Mouse (Mus musculus): ENCODE data around the gene Sh3gl2.
A peak's percentile ranks its signal among the peaks of the same experiment; 100 is the strongest.

Sh3gl2 gene

DNA sequence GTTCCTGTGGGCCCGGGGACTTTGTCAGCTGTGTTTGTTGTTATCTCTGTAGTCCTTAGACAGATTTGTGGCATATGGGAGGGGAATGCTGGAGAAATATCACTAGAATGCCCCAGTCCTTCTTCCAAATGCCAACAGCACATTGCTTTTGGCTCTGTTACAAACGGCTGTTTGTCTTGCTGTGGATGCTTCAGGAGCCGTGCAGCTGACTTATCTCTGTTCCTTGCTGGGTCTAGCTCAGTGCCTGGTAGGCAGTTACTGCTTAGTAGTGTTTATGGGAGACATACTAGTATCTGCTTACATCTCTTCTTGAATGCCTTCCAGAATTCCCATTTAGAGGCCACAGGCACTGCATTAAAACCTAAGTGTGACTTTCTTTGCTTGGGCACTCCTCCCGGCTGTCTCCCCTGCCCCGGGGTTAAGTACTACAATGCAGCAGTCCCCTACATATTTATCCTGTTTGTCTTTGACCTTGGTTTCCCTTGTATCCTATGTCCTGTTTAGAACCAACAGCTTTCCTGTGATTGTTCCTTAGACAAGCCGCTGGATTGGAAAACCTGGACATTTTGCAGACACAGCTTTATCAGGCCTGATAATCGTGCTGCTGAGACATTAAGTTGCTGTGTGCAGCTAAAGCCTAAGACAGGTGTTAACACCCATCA, 101.1 kb downstream of the Sh3gl2 start:
- DNase-seq (ENCODE audit: low spot score): no peak

DNA sequence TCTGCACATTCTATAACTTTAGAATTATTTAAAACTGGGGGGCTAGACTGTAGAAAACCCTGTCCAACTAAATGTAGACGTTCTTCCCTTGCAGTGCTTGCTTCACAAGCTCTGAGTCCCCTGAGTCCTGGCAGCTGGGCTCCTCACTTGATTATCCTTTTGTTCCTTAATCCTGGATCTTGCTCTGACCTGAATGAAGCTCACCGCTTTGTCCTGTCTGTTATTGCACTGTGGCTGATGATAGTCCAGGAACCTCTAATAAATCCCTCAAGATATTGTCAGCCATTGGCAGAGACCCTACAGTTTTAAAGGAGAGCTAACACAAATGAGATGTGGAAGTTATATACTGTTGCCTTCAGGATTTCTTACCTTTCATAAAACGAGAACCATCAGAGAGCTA, 114.2 kb downstream of the Sh3gl2 start:
- no peak for DNase-seq (ENCODE audit: low spot score)

DNA sequence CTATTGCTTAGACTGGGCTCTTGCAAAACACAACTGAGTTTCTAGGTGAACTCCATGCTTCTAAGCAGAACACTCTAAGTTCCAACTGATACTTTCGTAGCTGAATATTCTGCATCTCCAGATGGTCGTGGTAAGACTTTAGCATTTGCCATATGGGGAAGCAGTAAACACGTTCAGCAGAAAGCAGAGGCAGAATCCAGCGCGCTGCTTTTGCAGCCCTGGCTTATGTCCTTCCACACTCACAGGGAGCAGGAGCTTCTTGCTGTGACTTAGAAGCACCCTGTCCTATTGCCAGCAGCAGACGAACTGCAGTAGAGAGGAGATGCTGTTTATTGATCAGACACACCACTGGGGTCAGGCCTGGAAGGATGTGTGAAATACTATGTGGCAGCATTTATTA, 120.5 kb downstream of the Sh3gl2 start:
- peak; percentile 63 for DNase-seq (ENCODE audit: low spot score)

DNA sequence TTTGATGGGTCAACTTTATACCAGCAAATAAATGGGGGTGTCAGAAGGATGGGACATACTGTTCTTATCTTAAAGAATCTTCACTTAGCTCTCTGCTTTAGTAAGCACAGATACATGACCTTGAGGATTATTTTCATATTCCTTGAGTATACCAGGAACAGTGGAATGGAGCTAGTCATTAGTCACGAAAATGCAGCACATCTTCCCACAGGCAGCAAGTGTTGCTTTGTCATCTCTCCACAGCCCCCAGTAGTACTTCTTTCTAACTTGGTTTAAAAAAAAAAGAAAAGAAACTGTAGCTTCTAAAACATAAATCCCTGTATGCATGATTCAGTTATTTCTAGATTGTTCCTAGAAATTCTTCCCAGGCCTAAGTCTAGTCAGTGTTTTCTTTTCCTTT, 121.1 kb downstream of the Sh3gl2 start:
- no peak for DNase-seq (ENCODE audit: low spot score)

GRCm38 (mm10) chr4:85334688-85335200, 129.8 kb downstream of the Sh3gl2 start:
- peak; percentile 47 for DNase-seq (ENCODE audit: low spot score)

- no peak for DNase-seq (ENCODE audit: low spot score)
These were observed 131.4 kb downstream of the Sh3gl2 start for GRCm38 (mm10) chr4:85336356-85336755.

DNA sequence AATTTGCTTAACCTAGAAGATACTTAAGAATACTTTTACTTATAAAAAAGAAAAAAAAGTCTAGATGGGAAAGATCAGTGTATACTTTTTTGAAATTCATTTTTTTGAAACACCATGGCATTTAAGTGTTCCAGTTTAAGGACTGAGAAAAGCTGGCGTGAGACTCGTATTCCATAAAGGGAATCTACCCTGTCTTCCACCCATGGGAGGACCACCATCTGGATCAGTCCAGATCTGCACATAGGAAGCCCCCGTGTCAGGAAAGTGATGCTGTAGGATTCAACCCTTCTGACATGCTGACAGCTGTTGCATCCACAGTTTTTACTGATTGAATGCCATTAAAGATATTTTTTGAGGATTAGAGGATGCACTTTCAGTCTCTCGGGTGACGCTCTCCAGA, 134.2 kb downstream of the Sh3gl2 start:
- no peak for DNase-seq (ENCODE audit: low spot score)

GRCm38 (mm10) chr4:85340686-85341085, 135.8 kb downstream of the Sh3gl2 start:
- DNase-seq (ENCODE audit: low spot score): no peak

GRCm38 (mm10) chr4:85345911-85346310, 141.0 kb downstream of the Sh3gl2 start:
- no peak for DNase-seq (ENCODE audit: low spot score)

DNA sequence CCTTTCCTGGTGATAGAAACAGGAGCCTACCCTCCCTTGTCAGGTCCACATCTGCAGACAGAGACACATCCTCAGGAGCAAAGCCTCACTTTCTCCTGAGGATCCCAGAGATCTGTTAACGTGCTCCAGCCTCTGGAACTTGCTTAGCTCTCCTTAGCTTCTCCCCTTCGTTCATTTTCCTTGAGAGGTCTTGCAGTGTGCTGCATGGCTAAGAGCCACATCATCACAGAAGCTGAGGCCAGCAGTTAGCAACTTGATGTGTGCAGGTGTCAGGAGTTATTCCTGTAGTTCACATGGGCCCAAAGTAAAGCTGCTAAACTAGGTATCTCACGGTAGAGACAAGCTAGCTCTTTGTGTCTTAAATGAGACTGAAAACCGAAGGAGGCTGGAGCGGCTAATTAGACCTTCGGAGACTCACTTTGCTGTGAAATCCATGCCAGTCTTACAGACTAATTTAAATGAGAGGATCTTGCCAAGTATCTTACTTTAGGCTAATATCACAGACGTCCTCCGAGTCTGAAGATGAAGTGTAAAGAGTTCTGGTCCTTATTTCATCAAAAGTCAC, 143.2 kb downstream of the Sh3gl2 start:
- DNase-seq (ENCODE audit: low spot score): no peak

DNA sequence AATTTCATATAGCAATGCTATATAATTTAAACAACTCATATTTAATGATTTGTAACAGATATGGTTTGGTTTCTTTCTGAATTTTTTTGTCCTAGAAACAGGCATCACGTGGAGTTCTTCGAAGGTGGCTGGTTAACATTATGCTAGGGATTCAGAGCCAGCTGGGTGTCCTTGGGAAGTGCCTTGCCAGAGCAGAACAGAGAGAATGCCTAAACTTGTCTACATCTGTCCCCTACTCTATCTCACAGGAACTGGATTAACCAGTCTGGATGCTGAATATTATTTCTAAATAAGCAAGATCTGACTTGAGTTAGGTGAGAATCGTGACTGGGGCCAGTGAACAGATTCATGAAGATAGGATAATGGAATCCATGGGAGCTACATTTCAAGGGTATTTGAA, 157.7 kb downstream of the Sh3gl2 start:
- DNase-seq (ENCODE audit: low spot score): no peak

DNA sequence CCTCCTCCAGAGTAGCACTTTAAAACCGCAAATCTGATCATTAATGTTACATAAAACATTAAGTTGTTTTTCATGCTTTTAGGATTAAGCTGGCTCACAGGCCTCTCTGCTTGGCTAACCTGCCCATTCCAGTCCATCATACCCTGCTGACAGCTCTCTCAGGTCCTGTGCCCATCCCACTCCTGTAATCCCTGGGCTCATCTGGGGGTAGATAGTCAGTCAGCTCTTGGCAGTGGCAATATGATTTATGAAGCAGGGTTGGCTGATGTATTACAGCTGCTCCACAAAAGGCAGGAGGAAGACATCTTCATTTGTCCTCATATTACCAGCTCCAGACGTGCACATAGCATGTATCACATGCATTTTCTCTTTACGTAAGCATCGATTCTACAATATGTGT, 158.3 kb downstream of the Sh3gl2 start:
- DNase-seq (ENCODE audit: low spot score): no peak

DNA sequence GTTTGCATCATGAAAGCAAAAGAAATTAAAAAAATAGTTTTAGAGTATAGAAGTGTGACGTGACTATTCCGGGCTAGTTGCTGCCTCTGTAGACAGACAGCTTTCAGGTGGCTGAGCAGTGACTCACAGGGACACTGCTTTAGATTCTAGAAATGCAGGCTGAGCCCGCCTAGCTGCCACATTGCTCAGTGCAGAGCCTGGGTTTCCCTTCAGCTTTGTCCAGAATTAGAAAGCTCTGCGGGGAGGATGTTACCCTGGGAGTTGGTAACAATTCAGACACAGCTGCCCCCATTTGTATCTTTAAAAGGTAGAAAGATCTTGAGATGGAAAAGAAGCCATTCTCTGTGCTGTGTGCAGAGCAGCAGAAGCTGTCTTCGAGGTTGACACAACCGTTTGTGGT, 166.1 kb downstream of the Sh3gl2 start:
- peak; percentile 22 for DNase-seq (ENCODE audit: low spot score)

DNA sequence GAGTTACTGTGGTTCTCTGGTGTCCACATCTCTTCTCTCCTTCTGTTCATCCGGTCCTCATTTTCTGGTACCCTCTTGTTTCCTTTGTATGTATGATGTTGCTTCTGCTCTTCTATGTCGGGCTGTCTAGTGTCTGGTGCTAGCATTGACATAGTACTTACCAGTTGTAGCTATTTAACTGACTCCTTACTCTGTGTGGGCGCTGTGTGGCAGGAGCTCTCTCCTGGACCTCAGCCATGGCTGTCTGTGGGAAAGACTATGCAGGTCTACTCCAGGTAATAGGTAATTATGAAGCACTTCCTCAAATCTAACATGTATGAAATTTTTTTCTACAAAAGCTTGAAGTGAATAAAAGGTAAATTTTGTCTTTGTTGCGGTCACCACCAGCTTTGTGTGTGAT, 169.9 kb downstream of the Sh3gl2 start:
- DNase-seq (ENCODE audit: low spot score): no peak

- no peak for DNase-seq (ENCODE audit: low spot score)
These were observed 171.3 kb downstream of the Sh3gl2 start for GRCm38 (mm10) chr4:85376187-85376586.

- no peak for DNase-seq (ENCODE audit: low spot score)
These were observed 171.7 kb downstream of the Sh3gl2 start for GRCm38 (mm10) chr4:85376610-85377009.

DNA sequence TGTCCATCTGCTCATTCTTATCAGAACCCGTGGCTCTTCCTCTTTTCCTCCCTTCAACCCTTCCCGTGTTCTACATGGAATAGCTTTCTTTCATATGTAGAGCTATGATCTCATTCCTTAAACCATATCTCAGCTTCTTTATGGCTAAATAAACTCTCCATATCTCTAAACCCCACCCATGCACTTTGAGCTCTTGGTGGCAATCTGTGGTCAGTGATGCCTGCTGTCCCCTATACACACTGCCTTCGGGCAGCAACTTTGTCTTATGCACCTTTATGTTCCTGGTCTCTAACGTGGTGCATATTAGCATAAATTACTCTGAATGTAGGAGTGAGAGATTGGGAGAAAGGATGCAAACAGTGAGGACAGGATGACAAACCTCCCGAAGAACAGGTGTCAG, 180.3 kb downstream of the Sh3gl2 start:
- DNase-seq (ENCODE audit: low spot score): no peak

- no peak for DNase-seq (ENCODE audit: low spot score)
These were observed 182.8 kb downstream of the Sh3gl2 start for GRCm38 (mm10) chr4:85387676-85388075.

- DNase-seq (ENCODE audit: low spot score): peak; percentile 31
These were observed 186.9 kb downstream of the Sh3gl2 start for GRCm38 (mm10) chr4:85391795-85392194.

DNA sequence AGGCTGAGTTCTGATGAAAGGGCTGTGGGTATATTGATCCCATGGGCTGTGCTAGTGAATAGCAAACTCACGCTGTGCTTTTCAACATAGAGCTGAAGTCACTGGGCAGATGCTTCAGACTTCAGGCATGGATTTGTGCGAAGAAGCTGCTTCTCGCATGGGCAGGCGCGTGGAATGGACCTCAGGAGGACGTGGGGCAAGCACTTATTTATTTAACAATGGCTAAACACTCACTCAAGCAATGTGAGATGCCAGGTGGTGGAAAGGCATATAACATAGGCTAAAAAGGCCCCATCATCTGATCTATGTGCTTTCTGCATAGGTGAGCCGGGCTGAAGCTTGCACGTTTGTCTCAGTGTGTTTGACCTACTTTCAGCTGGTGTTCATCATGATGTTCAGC, 193.8 kb downstream of the Sh3gl2 start:
- no peak for DNase-seq (ENCODE audit: low spot score)

DNA sequence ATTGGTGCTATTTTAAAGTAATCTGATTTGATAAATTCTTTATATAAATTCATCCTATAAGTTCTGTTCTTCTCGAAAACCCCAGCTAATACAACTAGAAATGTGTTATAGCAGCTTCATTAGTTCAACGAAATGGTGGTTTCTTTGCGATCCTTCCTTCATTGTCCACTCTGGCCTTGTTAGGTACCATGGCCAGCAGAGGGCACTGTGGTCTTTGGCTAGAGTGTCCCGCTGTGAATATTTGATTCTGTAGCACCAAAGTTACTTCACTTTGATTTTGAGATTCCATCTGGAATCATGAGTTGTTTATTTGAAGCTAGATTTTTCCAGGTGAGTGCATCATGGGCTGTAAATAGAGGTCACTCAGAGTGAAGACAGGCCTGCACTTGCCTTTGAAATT, 197.9 kb downstream of the Sh3gl2 start:
- peak; percentile 65 for DNase-seq (ENCODE audit: low spot score)

GRCm38 (mm10) chr4:85404424-85405194, 199.7 kb downstream of the Sh3gl2 start:
- DNase-seq (ENCODE audit: low spot score): peak; percentile 63

- peak; percentile 44 for DNase-seq (ENCODE audit: low spot score)
These were observed 200.3 kb downstream of the Sh3gl2 start for GRCm38 (mm10) chr4:85405276-85405675.

Data from layer of hippocampus, adult 11-12 months (tissue).